Mouse (Mus musculus) neural tube, embryonic 12.5 days (tissue): Measurements from ENCODE around the gene Trim23. TPM values are rescaled to one million over a fixed set of nuclear protein-coding genes. Genes with fewer than 3 reads are reported as not detected.

Source experiments
- ATAC-seq: fragments of 200-750 bp; cut with Nextera tagmentation; 2 replicates; pipeline ENCODE4 v1.8.0; 2017; ENCODE audit warnings: low read depth, mild to moderate bottlenecking, moderate TSS enrichment, moderate library complexity; ENCODE audit not compliant: low FRiP score
- H3K27ac ChIP-seq: fragments of 300-500 bp; sonication (generic); 2 replicates; pipeline ENCODE4 v1.5.1; 2016
- H3K27me3 ChIP-seq: fragments of 300-500 bp; sonication (generic); replicated peaks from 2 replicates; pipeline ENCODE4 v1.6.1; 2016; ENCODE audit warnings: mild to moderate bottlenecking
- H3K36me3 ChIP-seq: fragments of 300-500 bp; sonication (generic); 2 replicates; pipeline ENCODE4 v1.6.1; 2016; ENCODE audit warnings: mild to moderate bottlenecking
- H3K4me1 ChIP-seq: fragments of 300-500 bp; sonication (generic); 2 replicates; pipeline ENCODE4 v1.6.1; 2016
- H3K4me2 ChIP-seq: fragments of 300-500 bp; sonication (generic); replicated peaks from 2 replicates; pipeline ENCODE4 v1.6.1; 2016; ENCODE audit warnings: mild to moderate bottlenecking
- H3K4me3 ChIP-seq: fragments of 300-500 bp; sonication (generic); 2 replicates; pipeline ENCODE4 v1.5.1; 2016
- H3K9ac ChIP-seq: fragments of 300-500 bp; sonication (generic); 2 replicates; pipeline ENCODE4 v1.6.1; 2016; ENCODE audit warnings: mild to moderate bottlenecking
- H3K9me3 ChIP-seq: fragments of 300-500 bp; sonication (generic); 2 replicates; pipeline ENCODE4 v1.6.1; 2016; ENCODE audit warnings: mild to moderate bottlenecking
- WGBS: fragments of 180-500 bp; shearing (Covaris S2); methylation state at CpG from one replicate; pipeline ENCODE4 v1.1.7; 2016; 5-methylcytosine and 5-hydroxymethylcytosine counted together
- polyA plus RNA-seq: library from polyadenylated mRNA; unstranded; fragments of >200 nt; fragmentation: Nextera tagmentation; extraction: Ambion mirVana; gene quantifications from 2 replicates; pipeline ENCODE4 v1.2.1, GENCODE M21; 2016

Gene Trim23
- polyA plus RNA-seq: 25.2 and 28.4 TPM in 2 replicates

- peak within 1 kb of the TSS; percentile 79 for H3K9ac ChIP-seq
- no peaks in the 10 kb centered on the region for H3K27me3 ChIP-seq
- H3K36me3 ChIP-seq: peaks cover 6% of the 10 kb centered on the region; the same call in 1 of the 2 replicates
- ATAC-seq: peak; percentile 99
- H3K4me2 ChIP-seq: peak within 1 kb of the TSS; percentile 79
- peaks cover 11% of the 10 kb centered on the region; the same call in 1 of the 2 replicates for H3K4me1 ChIP-seq
- H3K4me3 ChIP-seq: peak within 1 kb of the TSS; percentile 84
- peak within 1 kb of the TSS; percentile 62; the same call in 1 of the 2 replicates for H3K27ac ChIP-seq
- under 1% methylated on average over 38 of the region's 38 CpGs for WGBS
- no peaks in the 10 kb centered on the region for H3K9me3 ChIP-seq
Observed at GRCm38 (mm10) chr13:104178650-104179121, at the start of gene Trim23. Gene Trim23 (plus strand): TSS chr13:104178797.

GRCm38 (mm10) chr13:104132561-104132960, 46.0 kb upstream of the Trim23 start:
- H3K4me2 ChIP-seq: no peak overlapping the region
- H3K27ac ChIP-seq: no peak overlapping the region
- H3K9ac ChIP-seq: no peak overlapping the region
- H3K36me3 ChIP-seq: peaks cover 30% of the 10 kb centered on the region
- no peaks in the 10 kb centered on the region; the same call in 1 of the 2 replicates for H3K4me1 ChIP-seq
- H3K9me3 ChIP-seq: no peaks in the 10 kb centered on the region
- H3K4me3 ChIP-seq: no peak overlapping the region
- ATAC-seq: no peak
- no peaks in the 10 kb centered on the region for H3K27me3 ChIP-seq
- WGBS: 90% methylated on average over 2 of the region's 2 CpGs

- no peaks in the 10 kb centered on the region for H3K27me3 ChIP-seq
- WGBS: 71% methylated on average over 4 of the region's 4 CpGs
- peaks cover 31% of the 10 kb centered on the region for H3K36me3 ChIP-seq
- H3K9ac ChIP-seq: no peak overlapping the region
- H3K4me2 ChIP-seq: no peak overlapping the region
- H3K27ac ChIP-seq: no peak overlapping the region
- H3K4me1 ChIP-seq: no peaks in the 10 kb centered on the region; the same call in 1 of the 2 replicates
- no peaks in the 10 kb centered on the region for H3K9me3 ChIP-seq
- no peak for ATAC-seq
- H3K4me3 ChIP-seq: no peak overlapping the region
Observed at GRCm38 (mm10) chr13:104134510-104135085, 44.0 kb upstream of the Trim23 start.

GRCm38 (mm10) chr13:104139369-104140209, 39.0 kb upstream of the Trim23 start:
- peaks cover 53% of the 10 kb centered on the region for H3K36me3 ChIP-seq
- WGBS: 46% methylated on average over 13 of the region's 13 CpGs

GRCm38 (mm10) chr13:104144871-104145270, 33.7 kb upstream of the Trim23 start:
- 84% methylated on average over 9 of the region's 9 CpGs for WGBS

More at GRCm38 (mm10) chr13:104139369-104140209, 39.0 kb upstream of the Trim23 start:
- ATAC-seq: peak; percentile 48; the same call in 1 of the 2 replicates
- Histone ChIP-seq H3K9ac (no peak overlapping the region), H3K27me3 (no peaks in the 10 kb centered on the region), H3K4me2 (no peak overlapping the region), H3K4me1 (no peaks in the 10 kb centered on the region), H3K27ac (no peak overlapping the region), H3K9me3 (no peaks in the 10 kb centered on the region), H3K4me3 (no peak overlapping the region)

GRCm38 (mm10) chr13:104145646-104146045, 33.0 kb upstream of the Trim23 start:
- Histone ChIP-seq H3K4me2 (no peak overlapping the region), H3K36me3 (peaks cover 76% of the 10 kb centered on the region), H3K4me1 (no peaks in the 10 kb centered on the region), H3K4me3 (no peak overlapping the region), H3K27me3 (no peaks in the 10 kb centered on the region), H3K9ac (no peak overlapping the region), H3K27ac (no peak overlapping the region), H3K9me3 (no peaks in the 10 kb centered on the region)
- no peak for ATAC-seq
- 95% methylated on average over 3 of the region's 3 CpGs for WGBS

More at GRCm38 (mm10) chr13:104144871-104145270, 33.7 kb upstream of the Trim23 start:
- Histone ChIP-seq H3K27me3 (no peaks in the 10 kb centered on the region), H3K4me2 (no peak overlapping the region), H3K4me3 (no peak overlapping the region), H3K36me3 (peaks cover 82% of the 10 kb centered on the region), H3K9ac (no peak overlapping the region), H3K9me3 (no peaks in the 10 kb centered on the region), H3K4me1 (no peaks in the 10 kb centered on the region), H3K27ac (no peak overlapping the region)
- ATAC-seq: no peak

- no peak for ATAC-seq
- Histone ChIP-seq H3K36me3 (peaks cover 39% of the 10 kb centered on the region), H3K4me1 (no peaks in the 10 kb centered on the region), H3K4me2 (no peak overlapping the region), H3K27me3 (no peaks in the 10 kb centered on the region), H3K27ac (no peak overlapping the region), H3K9ac (no peak overlapping the region), H3K4me3 (no peak overlapping the region), H3K9me3 (no peaks in the 10 kb centered on the region)
- 97% methylated on average over 5 of the region's 5 CpGs for WGBS
Observed at GRCm38 (mm10) chr13:104154180-104154579, 24.4 kb upstream of the Trim23 start.

- 91% methylated on average over 7 of the region's 7 CpGs for WGBS
- Histone ChIP-seq H3K9me3 (no peaks in the 10 kb centered on the region), H3K27ac (no peak overlapping the region), H3K36me3 (peaks cover 42% of the 10 kb centered on the region), H3K4me3 (no peak overlapping the region), H3K4me2 (no peak overlapping the region), H3K27me3 (no peaks in the 10 kb centered on the region), H3K4me1 (no peaks in the 10 kb centered on the region), H3K9ac (no peak overlapping the region)
- no peak for ATAC-seq
Observed at GRCm38 (mm10) chr13:104155106-104155505, 23.5 kb upstream of the Trim23 start.

- Histone ChIP-seq H3K4me2 (no peak overlapping the region), H3K9ac (no peak overlapping the region), H3K27ac (no peak overlapping the region), H3K36me3 (peaks cover 47% of the 10 kb centered on the region), H3K4me3 (no peak overlapping the region), H3K4me1 (no peaks in the 10 kb centered on the region), H3K9me3 (no peaks in the 10 kb centered on the region), H3K27me3 (no peaks in the 10 kb centered on the region)
- no peak for ATAC-seq
- WGBS: 96% methylated on average over 1 of the region's 1 CpGs
Observed at GRCm38 (mm10) chr13:104155686-104156085, 22.9 kb upstream of the Trim23 start.

- no peak overlapping the region for H3K4me3 ChIP-seq
- H3K27me3 ChIP-seq: no peaks in the 10 kb centered on the region
- H3K4me1 ChIP-seq: peaks cover 3% of the 10 kb centered on the region; the same call in 1 of the 2 replicates
- no peak overlapping the region for H3K4me2 ChIP-seq
- H3K9me3 ChIP-seq: peaks cover 5% of the 10 kb centered on the region; the same call in 1 of the 2 replicates
- H3K36me3 ChIP-seq: peaks cover 25% of the 10 kb centered on the region
- no peak for ATAC-seq
- WGBS: 92% methylated on average over 5 of the region's 5 CpGs
- H3K27ac ChIP-seq: no peak overlapping the region
- H3K9ac ChIP-seq: no peak overlapping the region
Observed at GRCm38 (mm10) chr13:104171711-104172110, 6.9 kb upstream of the Trim23 start.

GRCm38 (mm10) chr13:104172498-104172897, 6.1 kb upstream of the Trim23 start:
- Histone ChIP-seq H3K9ac (no peak overlapping the region), H3K36me3 (peaks cover 18% of the 10 kb centered on the region), H3K9me3 (peaks cover 5% of the 10 kb centered on the region; the same call in 1 of the 2 replicates), H3K27me3 (no peaks in the 10 kb centered on the region), H3K4me1 (peaks cover 7% of the 10 kb centered on the region; the same call in 1 of the 2 replicates), H3K4me3 (no peak overlapping the region), H3K4me2 (no peak overlapping the region), H3K27ac (no peak overlapping the region)
- ATAC-seq: no peak

GRCm38 (mm10) chr13:104176874-104177273, 1.7 kb upstream of the Trim23 start:
- Histone ChIP-seq H3K4me3 (peak overlapping the region; percentile 25; the same call in 1 of the 2 replicates), H3K27me3 (no peaks in the 10 kb centered on the region), H3K27ac (no peak overlapping the region), H3K9me3 (no peaks in the 10 kb centered on the region), H3K9ac (0 out of 2 replicates have a peak overlapping the region, but pooled peaks have one; percentile 26), H3K36me3 (peaks cover 4% of the 10 kb centered on the region; the same call in 1 of the 2 replicates), H3K4me1 (peaks cover 11% of the 10 kb centered on the region; the same call in 1 of the 2 replicates), H3K4me2 (peak overlapping the region; percentile 79)
- WGBS: 80% methylated on average over 3 of the region's 3 CpGs
- no peak for ATAC-seq
